Mouse (Mus musculus): ENCODE data around the gene Tcl1b2.
"Not testable (repeated sequence)": the region's sequence is repeated elsewhere in the genome, so short reads cannot be mapped to it uniquely, and the experiment has no call there.

DNA sequence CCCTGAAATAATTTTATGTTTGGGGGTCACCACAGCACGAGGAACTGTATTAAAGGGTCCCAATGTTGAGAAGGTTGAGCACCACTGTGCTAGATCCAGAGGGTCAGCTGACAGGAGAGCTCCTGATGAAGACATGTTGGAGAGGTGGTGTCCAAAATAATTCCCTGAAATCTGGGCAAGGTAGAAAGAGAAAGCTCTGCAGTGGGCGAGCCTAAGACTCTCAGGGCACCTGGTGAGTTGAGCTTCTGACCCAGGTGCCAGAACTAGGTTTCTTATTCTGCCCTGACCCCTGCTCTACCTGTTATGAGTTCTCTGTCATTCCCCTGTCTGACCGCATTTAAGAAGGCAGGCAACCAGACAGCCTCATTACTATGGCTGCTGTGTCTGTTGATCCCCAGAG lies 30.2 kb downstream of the Tcl1b2 start, which contains the start of gene Tcl1b5:
- TF ChIP-seq CTCF (IDR thresholded peaks at IDR 0.05; ENCODE audit: low read depth, low read length); POLR2A (IDR thresholded peaks at IDR 0.05; ENCODE audit: extremely low read depth, insufficient read depth, low read length): not testable (repeated sequence)
